Mouse (Mus musculus) thymus, adult 2 months (tissue): ENCODE measurements around the gene Tenm4.

ENCODE experiments used
- CTCF ChIP-seq: fragments of 200-500 bp; IDR thresholded peaks from 2 replicates; pipeline ENCODE4 v1.5.1; 2012; ENCODE audit warnings: mild to moderate bottlenecking, control low read depth, low read length, moderate library complexity, borderline replicate concordance; ENCODE audit not compliant: control insufficient read depth, poor library complexity, insufficient read depth; ENCODE audit errors: extremely low read depth
- POLR2A ChIP-seq: fragments of 200-500 bp; IDR thresholded peaks from 2 replicates; pipeline ENCODE4 v1.6.1; 2012; ENCODE audit warnings: mild to moderate bottlenecking, low read length, control low read depth, moderate library complexity; ENCODE audit not compliant: control insufficient read depth, poor library complexity, insufficient read depth; ENCODE audit errors: extremely low read depth

GRCm38 (mm10) chr7:96374004-96374663, 203.1 kb downstream of the Tenm4 start:
- TF ChIP-seq CTCF (no peak), POLR2A (no peak)
